Mouse (Mus musculus): ENCODE measurements around the gene BC049715.
"Not testable (repeated sequence)": the region's sequence is repeated elsewhere in the genome, so short reads cannot be mapped to it uniquely, and the experiment has no call there.

Gene BC049715

DNA sequence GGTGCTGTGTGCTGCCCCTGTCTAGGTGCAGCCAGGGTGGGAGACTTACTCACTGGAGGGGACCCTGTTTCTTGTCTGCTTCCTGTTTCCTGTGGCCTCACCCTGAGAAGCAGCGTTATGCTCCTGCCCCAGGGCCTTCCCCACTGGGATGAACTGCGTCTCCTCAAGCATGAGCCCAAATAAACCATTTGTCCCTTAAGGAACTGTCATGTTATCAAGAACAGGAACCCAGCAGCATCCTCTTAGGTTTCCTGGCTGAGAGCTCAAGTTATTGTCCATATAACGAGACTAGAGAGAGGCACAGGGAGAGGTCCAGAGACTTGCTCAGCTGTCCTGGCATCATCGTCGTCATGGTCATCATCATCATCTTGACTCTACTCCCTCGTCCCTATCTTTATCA lies 22.8 kb downstream of the BC049715 start:
- no peak for DNase-seq (ENCODE audit: low spot score in 2 of 2)

- DNase-seq (ENCODE audit: low spot score in 2 of 2): no peak
Observed at GRCm38 (mm10) chr6:136852348-136852747, 24.9 kb downstream of the BC049715 start.

- no peak for DNase-seq (ENCODE audit: low spot score in 2 of 2)
Observed at GRCm38 (mm10) chr6:136852762-136853161, 25.3 kb downstream of the BC049715 start.

GRCm38 (mm10) chr6:136854361-136854781 lies 26.9 kb downstream of the BC049715 start:
- DNase-seq (ENCODE audit: low spot score in 2 of 2): no peak

DNA sequence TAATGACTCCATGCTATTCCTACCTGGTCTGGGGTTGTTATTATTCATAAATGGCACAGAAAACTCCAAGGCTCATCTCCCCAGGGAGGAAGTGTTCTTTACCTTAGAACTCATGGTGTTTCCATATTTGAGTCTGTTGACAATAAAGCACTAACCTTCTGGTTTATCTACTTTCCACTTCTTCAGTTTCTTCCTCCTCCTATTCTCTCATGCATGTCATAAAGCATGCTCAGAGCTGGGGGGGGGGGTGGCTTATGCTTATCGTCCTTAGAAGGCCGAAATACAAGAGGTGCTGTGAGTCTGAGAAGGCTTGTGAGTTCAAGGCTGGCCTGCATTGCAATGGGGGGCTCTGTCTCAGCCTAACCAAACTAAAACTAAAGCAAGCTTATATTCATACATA lies 27.8 kb downstream of the BC049715 start:
- no peak for DNase-seq (ENCODE audit: low spot score in 2 of 2)

DNA sequence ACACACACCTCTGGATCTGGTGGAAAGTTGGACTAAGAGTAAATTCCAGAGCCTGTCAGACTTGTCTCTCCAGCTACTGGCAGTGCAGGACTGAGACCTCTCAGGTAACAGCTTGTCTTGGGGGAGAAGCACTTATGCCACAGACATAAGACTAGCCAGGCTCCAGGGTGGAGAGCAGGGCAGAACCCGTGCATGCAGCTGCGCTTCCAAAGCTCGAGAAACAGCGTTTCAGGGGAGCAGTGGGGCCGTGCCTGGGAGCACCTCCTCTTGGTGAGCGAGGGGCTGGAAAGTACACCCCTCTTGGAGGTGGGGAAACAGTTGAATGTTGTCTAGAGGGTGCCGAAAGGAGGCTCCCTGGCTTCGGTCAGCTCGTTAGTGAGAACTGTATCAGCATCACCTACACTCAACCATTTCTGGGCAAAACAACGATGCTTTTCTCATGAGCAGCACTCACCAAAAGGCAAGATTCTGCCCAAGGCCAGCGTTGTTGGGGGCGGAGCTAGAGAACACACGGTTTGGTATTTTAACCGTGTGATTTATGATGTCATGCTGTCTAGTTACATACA lies 28.7 kb downstream of the BC049715 start:
- no peak for DNase-seq (ENCODE audit: low spot score in 2 of 2)

DNA sequence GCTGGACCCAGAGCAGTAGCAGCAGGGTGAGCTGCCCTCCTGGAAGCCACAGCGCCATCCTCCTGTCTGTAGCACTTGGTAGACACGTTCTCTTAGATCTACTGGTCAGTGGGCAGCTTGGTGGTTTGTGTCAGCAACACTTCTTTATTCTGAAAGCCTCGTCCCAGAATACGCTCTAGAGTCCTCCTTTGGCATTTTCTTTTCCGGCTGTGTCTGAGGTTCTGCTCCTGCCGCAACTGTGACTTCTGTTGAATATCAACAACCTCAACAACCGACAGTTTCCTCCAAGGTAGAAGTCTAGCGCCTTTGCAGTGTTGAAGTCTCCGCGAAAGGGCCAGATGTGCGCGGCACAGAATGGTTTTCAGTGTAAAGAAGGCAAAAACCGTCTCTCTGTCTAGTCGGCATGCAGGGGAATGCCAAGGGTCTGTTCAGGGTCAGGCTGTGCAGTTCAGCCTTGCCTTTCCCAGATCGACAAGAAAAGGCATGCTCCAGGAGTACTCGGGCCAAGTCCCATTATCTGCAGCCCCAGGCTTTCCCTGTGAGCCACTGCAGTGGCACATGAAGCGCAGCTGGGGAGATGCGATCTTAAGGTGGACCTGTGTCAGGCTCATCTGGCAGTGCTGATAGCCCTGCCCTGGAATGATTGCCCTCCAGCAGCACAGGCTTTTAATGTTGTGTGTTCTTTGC lies 29.9 kb downstream of the BC049715 start, which contains the start of gene Art4:
Gene Art4, minus strand, starts transcription at position 548 of the 687 bp plus-strand sequence.
- DNase-seq (ENCODE audit: low spot score in 2 of 2): no peak

- no peak for DNase-seq (ENCODE audit: low spot score in 2 of 2)
Observed at GRCm38 (mm10) chr6:136857873-136858260, 30.4 kb downstream of the BC049715 start.

DNA sequence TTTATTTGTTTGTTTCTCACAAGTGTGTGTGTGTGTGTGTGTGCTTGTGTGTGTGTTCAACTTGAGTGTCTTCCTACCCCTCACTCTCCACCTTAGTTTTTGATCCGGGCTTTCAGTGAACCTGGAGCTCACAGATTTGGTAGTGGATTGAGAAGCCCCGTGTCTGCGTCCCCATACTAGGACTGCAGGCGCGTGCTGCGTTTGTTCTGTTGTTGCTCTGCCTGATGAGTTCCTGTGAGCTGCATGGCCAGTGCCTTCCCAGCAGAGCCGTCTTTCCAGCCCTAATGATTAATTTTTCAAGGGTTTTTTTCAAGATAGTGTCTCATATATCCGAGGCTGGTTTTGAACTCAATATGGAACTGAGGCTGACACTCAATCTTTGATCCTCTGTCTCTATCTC lies 31.0 kb downstream of the BC049715 start:
- DNase-seq (ENCODE audit: low spot score in 2 of 2): no peak

DNA sequence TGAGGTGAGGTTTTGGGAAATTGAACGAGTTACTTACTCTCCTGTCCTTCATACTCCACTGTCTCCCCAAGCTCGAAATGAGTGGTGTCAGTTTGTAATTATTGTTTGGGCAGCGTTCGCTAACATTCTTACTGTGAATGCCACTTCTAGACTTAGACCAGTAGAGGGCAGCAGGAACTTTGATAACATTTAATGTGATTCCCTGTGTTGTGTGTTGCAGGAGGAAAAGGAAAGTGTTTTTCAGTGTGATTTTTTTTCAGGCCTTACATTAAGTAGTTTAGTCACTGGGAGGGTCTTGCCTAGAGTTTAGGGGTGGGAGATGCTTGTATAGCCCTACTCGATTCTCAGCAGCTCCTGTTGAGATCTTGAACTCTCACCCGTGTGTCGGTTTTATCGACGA lies 33.6 kb downstream of the BC049715 start:
- DNase-seq (ENCODE audit: low spot score in 2 of 2): no peak

GRCm38 (mm10) chr6:136865360-136865759 lies 37.9 kb downstream of the BC049715 start:
- no peak for DNase-seq (ENCODE audit: low spot score in 2 of 2)

- no peak for DNase-seq (ENCODE audit: low spot score in 2 of 2)
Observed at GRCm38 (mm10) chr6:136866150-136866549, 38.7 kb downstream of the BC049715 start.

DNA sequence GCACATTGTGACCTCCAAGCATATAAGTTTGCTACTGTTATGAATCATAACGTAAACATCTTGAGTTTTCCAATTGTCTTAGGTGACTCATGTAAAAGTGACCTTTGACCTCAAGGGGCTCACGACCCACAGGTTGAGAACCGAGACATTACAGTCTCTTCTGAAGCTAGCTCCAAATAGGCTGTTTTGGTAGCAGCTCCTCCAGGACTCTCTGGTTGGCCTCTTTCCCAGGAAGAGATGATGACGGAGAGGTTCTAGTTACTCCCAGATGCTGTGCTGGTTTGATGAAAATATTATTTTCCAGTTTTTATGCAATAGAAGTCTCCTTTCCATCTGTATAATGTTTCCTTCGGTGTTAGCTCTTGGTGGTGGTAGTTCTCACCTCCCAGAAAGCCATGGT lies 41.5 kb downstream of the BC049715 start:
- DNase-seq (ENCODE audit: low spot score in 2 of 2): no peak

- peak; percentile 23 to 26 for DNase-seq (ENCODE audit: low spot score in 2 of 2)
Observed at GRCm38 (mm10) chr6:136874599-136874998, 47.2 kb downstream of the BC049715 start.

DNA sequence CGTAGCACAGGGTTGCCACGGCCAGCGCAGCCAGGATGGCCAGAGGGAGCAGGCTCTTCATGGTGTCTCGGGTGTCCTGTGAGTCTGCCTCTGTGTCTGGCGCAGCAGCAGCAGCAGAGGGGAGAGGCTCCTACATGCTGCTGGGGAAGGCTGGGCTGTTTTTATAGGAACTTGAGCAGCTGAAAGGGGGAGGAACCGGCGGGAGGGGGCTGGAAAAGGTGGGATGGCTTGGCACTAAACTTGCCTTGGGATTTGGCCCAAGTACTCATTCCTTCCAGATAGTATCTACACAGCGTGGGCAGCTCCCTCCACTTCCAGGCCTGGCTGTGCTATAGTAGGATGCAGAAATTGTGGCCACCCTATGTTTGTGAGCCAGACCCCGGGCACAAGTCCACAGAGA lies 48.2 kb downstream of the BC049715 start, which contains the start of gene Mgp:
Gene Mgp, minus strand, starts transcription at position 154 of the 400 bp plus-strand sequence.
- DNase-seq (ENCODE audit: low spot score in 2 of 2): peak; percentile 45 to 58

GRCm38 (mm10) chr6:136881678-136882077 lies 54.3 kb downstream of the BC049715 start:
- DNase-seq (ENCODE audit: low spot score in 2 of 2): no peak

GRCm38 (mm10) chr6:136883431-136883915 lies 56.0 kb downstream of the BC049715 start:
- DNase-seq (ENCODE audit: low spot score in 2 of 2): no peak

DNA sequence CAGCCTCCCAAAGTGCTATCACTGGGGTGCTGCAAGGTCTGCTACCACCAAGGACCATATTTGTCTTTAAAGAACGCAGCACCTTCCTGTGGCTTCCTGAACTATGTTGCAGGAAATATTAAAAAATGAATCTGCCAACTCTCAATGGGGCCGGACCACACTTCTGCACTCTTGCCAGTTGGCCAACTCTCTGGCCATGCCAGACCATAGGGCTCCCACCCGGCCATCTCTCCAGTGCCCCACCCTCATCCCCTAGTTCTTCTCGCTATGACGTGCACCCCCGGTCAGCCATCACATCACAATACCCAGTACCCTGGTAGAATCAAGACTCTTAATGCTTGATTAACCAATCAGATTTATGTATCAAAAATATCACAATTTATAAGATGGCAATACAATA lies 56.5 kb downstream of the BC049715 start:
- DNase-seq (ENCODE audit: low spot score in 2 of 2): no peak

DNA sequence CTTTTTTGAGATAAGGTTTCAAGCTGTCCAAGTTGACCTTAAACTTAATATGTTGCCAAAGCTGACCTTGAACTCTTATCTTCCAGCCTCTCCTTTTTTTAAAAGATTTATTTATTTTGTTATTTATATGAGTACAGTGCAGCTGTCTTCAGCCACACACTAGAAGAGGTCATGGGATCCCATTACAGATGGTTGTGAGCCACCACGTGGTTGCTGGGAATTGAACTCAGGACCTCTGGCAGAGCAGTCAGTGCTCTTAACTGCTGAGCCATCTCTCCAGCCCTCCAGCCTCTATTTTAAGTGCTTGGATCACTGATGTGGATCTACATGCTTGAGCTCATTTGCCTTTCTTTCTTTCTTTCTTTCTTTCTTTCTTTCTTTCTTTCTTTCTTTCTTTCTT lies 57.3 kb downstream of the BC049715 start:
- DNase-seq (ENCODE audit: low spot score in 2 of 2): not testable (repeated sequence)

DNA sequence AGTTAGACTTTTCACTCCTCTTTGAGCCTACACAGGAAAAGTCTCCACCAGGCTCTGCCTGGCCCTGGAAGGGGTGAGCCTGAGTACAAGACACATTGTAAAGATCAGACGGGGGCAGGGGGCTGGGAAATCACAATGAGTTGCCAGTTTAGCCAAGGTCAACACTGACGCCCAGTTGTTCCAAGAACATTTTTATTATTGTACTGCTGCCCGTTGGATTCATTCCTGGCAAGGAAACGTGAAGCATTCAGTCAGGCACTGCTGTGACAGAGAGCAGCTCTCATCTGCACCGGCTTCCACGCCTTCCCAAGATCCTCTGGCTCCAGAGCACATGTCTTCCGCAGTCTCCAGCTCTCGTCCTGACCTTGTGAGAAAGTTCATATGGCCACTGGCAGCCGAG lies 60.4 kb downstream of the BC049715 start:
- no peak for DNase-seq (ENCODE audit: low spot score in 2 of 2)

GRCm38 (mm10) chr6:136889067-136889466 lies 61.6 kb downstream of the BC049715 start:
- DNase-seq (ENCODE audit: low spot score in 2 of 2): no peak

- DNase-seq (ENCODE audit: low spot score in 2 of 2): no peak
Observed at GRCm38 (mm10) chr6:136889554-136889953, 62.1 kb downstream of the BC049715 start.

Measured in right cerebral cortex, postnatal 36 days (tissue).